Mouse (Mus musculus): ENCODE results near the gene Trim24.

GRCm38 (mm10) chr6:37855384-37855783 is 15.2 kb upstream of the Trim24 start:
- TF ChIP-seq CTCF (IDR thresholded peaks at IDR 0.05; ENCODE audit: extremely low read depth, insufficient read length, insufficient replicate concordance, low read depth, low read length) (no peak), POLR2A (IDR thresholded peaks at IDR 0.05; ENCODE audit: low read depth, low read length) (no peak)
